Mouse (Mus musculus) activated CD4-positive, CD25-positive, alpha-beta regulatory T cell (primary cell): ENCODE results near the gene Fgf7. TPM values are rescaled to one million over a fixed set of nuclear protein-coding genes. Genes with fewer than 3 reads are reported as not detected.

Source experiments
- polyA plus RNA-seq, 2 experiments: library from polyadenylated mRNA; unstranded; fragments of 100-300 nt; shearing (Covaris generic); gene quantifications; one replicate each; pipeline ENCODE4 v1.2.1; 2017

Fgf7 gene
- not detected for polyA plus RNA-seq

DNA sequence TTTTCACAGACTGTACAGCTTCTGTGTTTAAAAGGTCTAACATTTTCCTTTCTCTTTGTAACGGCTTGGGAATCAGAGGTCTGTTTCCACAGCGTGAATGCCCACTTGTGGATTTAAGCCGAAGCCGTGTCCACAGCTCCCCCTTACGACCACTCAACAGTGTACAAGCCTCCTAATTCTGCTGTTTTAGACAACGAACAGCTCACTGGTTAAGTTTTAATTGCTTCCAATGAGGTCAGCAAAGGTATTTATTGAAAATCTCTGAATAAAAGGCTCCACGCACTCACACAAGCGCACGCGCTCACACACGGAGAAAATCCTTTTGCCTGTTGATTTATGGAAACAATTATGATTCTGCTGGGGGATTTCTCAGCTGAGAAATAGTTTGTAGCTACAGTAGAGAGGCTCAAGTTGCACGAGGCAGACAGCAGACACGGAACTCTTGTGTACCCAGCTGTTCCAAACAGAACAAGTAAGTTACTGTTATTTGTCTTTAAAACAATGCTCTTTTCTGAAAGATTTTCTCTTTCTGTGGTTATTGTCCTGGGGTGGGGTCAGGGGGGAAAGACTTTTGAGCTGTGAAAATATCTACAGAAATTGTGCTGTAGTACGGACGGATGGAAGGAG, at the start of gene Fgf7:
TSS of gene Fgf7 (plus strand) at position 280 of the 627 bp plus-strand sequence.

Other genes with a start within 250 kb of the Fgf7 start
- gene Galk2, start 175.5 kb upstream of the Fgf7 start, polyA plus RNA-seq = 10 to 100 TPM; 42.1 to 49.4 TPM
- gene Cops2, start 175.5 kb upstream of the Fgf7 start, polyA plus RNA-seq = 10 to 100 TPM; 41.6 to 43.3 TPM
- gene Fam227b, start 117.3 kb downstream of the Fgf7 start, polyA plus RNA-seq = not detected
- gene Dtwd1, start 117.5 kb downstream of the Fgf7 start, polyA plus RNA-seq = 10 to 100 TPM; 12.5 to 16.8 TPM
- gene Gm17555, start 180.4 kb downstream of the Fgf7 start, polyA plus RNA-seq = not detected